In genomic region chr8:70609849-70610795, GRCm38 (mm10) we compare ENCODE assay signal across 8 mouse cellular contexts. TPM values are rescaled to one million over a fixed set of nuclear protein-coding genes. Genes with fewer than 3 reads are reported as not detected.
DNase-seq lines count a peak whose midpoint lies in the region; ATAC-seq lines count a peak whose summit lies in the region.

No protein-coding gene starts in this region.

- peaks cover 65% of the 10 kb centered on the region for H3K4me1 ChIP-seq in hindbrain, embryonic 13.5 days (replicated peaks)

- peak overlapping the region; percentile 79 for H3K4me2 ChIP-seq in hindbrain, embryonic 13.5 days

- H3K9me3 ChIP-seq in hindbrain, embryonic 13.5 days: no peaks in the 10 kb centered on the region

- 0 out of 2 replicates have a peak, but pooled peaks cover 2% of the 10 kb centered on the region for H3K27me3 ChIP-seq in hindbrain, embryonic 13.5 days

- H3K4me3 ChIP-seq in hindbrain, embryonic 13.5 days: peak overlapping the region; percentile 75

- H3K36me3 ChIP-seq in hindbrain, embryonic 13.5 days: no peaks in the 10 kb centered on the region

- peak; percentile 23 for ATAC-seq in hindbrain, embryonic 13.5 days (ENCODE audit: low FRiP score)

- under 1% methylated on average over 43 of the region's 45 CpGs for WGBS in hindbrain, embryonic 13.5 days

- peak; percentile 95 for DNase-seq in Muller cell, postnatal 12 days (ENCODE audit: inconsistent ontology term)
- peak; percentile 60 to 67 for DNase-seq in cerebellum, postnatal 10 days
- DNase-seq in frontal cortex, postnatal 14 days (ENCODE audit: low spot score in 2 of 2): peak; percentile 77 to 83
- peak; percentile 86 for DNase-seq in left cerebral cortex, adult 11 months (ENCODE audit: low spot score)
- DNase-seq in lung, postnatal 4 days: peak; percentile 93 to 98
- DNase-seq in retina, postnatal 1 day: peak; percentile 92
- peak; percentile 73 for DNase-seq in urinary bladder, postnatal 10 days (ENCODE audit: low spot score)

- H3K27ac ChIP-seq in hindbrain, embryonic 13.5 days: peak overlapping the region; percentile 87

- peak overlapping the region; percentile 68 for H3K9ac ChIP-seq in hindbrain, embryonic 13.5 days

RNA-seq across cellular contexts. Expression of gene Ssbp4, which starts 1.4 kb away (rescaled TPM):
- 122 and 132 TPM in 2 replicates for polyA plus RNA-seq in hindbrain, embryonic 13.5 days (2015; fragmentation: Nextera tagmentation; extraction: Ambion mirVana)

RNA-seq across cellular contexts. Expression of gene Lrrc25, which starts 5.8 kb away (rescaled TPM):
- polyA plus RNA-seq in hindbrain, embryonic 13.5 days (2015; fragmentation: Nextera tagmentation; extraction: Ambion mirVana): 1.5 and 1.9 TPM in 2 replicates

RNA-seq across cellular contexts. Expression of gene Isyna1, which starts 15.9 kb away (rescaled TPM):
- polyA plus RNA-seq in hindbrain, embryonic 13.5 days (2015; fragmentation: Nextera tagmentation; extraction: Ambion mirVana): 121 and 125 TPM in 2 replicates

RNA-seq across cellular contexts. Expression of gene Gdf15, which starts 22.1 kb away (rescaled TPM):
- polyA plus RNA-seq in hindbrain, embryonic 13.5 days (2015; fragmentation: Nextera tagmentation; extraction: Ambion mirVana): 0.12 and 0.14 TPM in 2 replicates

RNA-seq across cellular contexts. Expression of gene Pgpep1, which starts 50.1 kb away (rescaled TPM):
- 103 and 105 TPM in 2 replicates for polyA plus RNA-seq in hindbrain, embryonic 13.5 days (2015; fragmentation: Nextera tagmentation; extraction: Ambion mirVana)

Comparison
In these comparisons a context has a peak if more than half of its experiments do, and no peak if none do; other contexts are left out.
1. Peak in every context shown above with its lines: DNase-seq, ATAC-seq, H3K4me3 ChIP-seq and H3K27ac ChIP-seq.